Comparison of ENCODE assay signal across 26 mouse cellular contexts in the genomic region with DNA sequence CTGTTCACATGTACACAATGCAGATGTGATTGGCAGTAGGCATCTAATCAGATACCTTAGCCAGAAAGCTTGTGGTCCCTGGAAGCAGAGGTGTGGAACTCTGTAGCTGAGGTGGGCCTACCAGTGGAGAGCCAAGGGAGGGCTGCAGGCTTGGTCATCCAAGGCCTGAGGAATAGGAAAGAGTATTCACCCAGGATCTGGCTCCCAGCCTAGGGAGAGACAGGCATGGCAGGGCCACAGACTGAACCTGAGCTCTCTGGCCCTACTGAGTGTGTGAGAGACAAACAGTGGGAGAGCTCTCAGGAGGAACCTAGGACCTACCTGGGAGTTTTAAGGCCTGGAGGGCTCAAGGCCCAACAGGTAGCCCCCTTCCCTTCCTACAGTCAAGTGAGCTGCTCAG.
"Had no signal": no experiment of that assay in that cellular context is flagged by ENCODE, and none has a peak within 500 bp of the region (broad histone marks: within the 10 kb centered on the region; RNA-seq: fewer than 3 reads in every experiment).

No protein-coding gene starts in this region.

- ATAC-seq: hindbrain, postnatal 0 days; intestine, embryonic 16.5 days had no signal

- H3K27ac ChIP-seq: heart, adult 2 months; hindbrain, embryonic 10.5 days; hindbrain, embryonic 12.5 days; hindbrain, embryonic 15.5 days; hindbrain, postnatal 0 days; kidney, embryonic 15.5 days; kidney, postnatal 0 days; limb, embryonic 13.5 days; limb, embryonic 15.5 days; liver, embryonic 13.5 days; liver, embryonic 15.5 days had no signal

- H3K4me2 ChIP-seq: heart, embryonic 12.5 days; hindbrain, embryonic 12.5 days; hindbrain, embryonic 15.5 days; kidney, embryonic 15.5 days; limb, embryonic 13.5 days; limb, embryonic 15.5 days; liver, embryonic 11.5 days; liver, embryonic 13.5 days; liver, embryonic 15.5 days had no signal

- H3K9ac ChIP-seq: heart, embryonic 12.5 days; hindbrain, embryonic 12.5 days; hindbrain, embryonic 15.5 days; kidney, embryonic 15.5 days; limb, embryonic 13.5 days; limb, embryonic 15.5 days; liver, embryonic 13.5 days; liver, embryonic 15.5 days had no signal

- H3K9me3 ChIP-seq: heart, embryonic 12.5 days; hindbrain, embryonic 10.5 days; hindbrain, embryonic 12.5 days; hindbrain, embryonic 15.5 days; kidney, embryonic 15.5 days; limb, embryonic 13.5 days; limb, embryonic 15.5 days; liver, embryonic 13.5 days; liver, embryonic 15.5 days had no signal

- H3K4me3 ChIP-seq: heart, adult 2 months; heart, embryonic 12.5 days; hindbrain, embryonic 10.5 days; hindbrain, embryonic 12.5 days; hindbrain, embryonic 15.5 days; kidney, embryonic 15.5 days; limb, embryonic 13.5 days; limb, embryonic 15.5 days; liver, embryonic 13.5 days; liver, embryonic 15.5 days had no signal

- DNase-seq: gastrocnemius, postnatal 25 days; heart, adult 2 months; heart, postnatal 10 days; heart, postnatal 36 days; kidney, adult 11 months; kidney, adult 2 months; kidney, adult 9 months; kidney, postnatal 14 days; kidney, postnatal 36 days; layer of hippocampus, adult 9-11 months; layer of hippocampus, postnatal 36 days; left cerebral cortex, postnatal 4 days; liver, embryonic 13.5 days; lung, adult 18-20 months had no signal

- H3K27me3 ChIP-seq: heart, embryonic 12.5 days; hindbrain, embryonic 12.5 days; hindbrain, embryonic 15.5 days; kidney, embryonic 15.5 days; limb, embryonic 13.5 days; limb, embryonic 15.5 days; liver, embryonic 13.5 days; liver, embryonic 15.5 days had no signal
